Mouse (Mus musculus) C2C12 (cell line): ENCODE measurements at regions not wholly inside any gene's neighbourhood (a gene's known extent, or its start where the extent isn't known, plus 50 kb on each side); places are given as distances from the start of the nearest gene placed in this dataset.

Experiments
- CTCF ChIP-seq: IDR thresholded peaks from one replicate; pipeline ENCODE4 v1.5.1; 2011; ENCODE audit not compliant: control insufficient read depth, insufficient read depth, insufficient read length
- MYOG ChIP-seq: IDR thresholded peaks from one replicate; pipeline ENCODE4 v1.6.1; 2011; ENCODE audit not compliant: control insufficient read depth, insufficient read length; ENCODE audit errors: extremely low read depth
- USF1 ChIP-seq: IDR thresholded peaks from one replicate; pipeline ENCODE4 v1.6.1; 2011; ENCODE audit warnings: low read depth, mild to moderate bottlenecking, control low read depth, moderate library complexity

DNA sequence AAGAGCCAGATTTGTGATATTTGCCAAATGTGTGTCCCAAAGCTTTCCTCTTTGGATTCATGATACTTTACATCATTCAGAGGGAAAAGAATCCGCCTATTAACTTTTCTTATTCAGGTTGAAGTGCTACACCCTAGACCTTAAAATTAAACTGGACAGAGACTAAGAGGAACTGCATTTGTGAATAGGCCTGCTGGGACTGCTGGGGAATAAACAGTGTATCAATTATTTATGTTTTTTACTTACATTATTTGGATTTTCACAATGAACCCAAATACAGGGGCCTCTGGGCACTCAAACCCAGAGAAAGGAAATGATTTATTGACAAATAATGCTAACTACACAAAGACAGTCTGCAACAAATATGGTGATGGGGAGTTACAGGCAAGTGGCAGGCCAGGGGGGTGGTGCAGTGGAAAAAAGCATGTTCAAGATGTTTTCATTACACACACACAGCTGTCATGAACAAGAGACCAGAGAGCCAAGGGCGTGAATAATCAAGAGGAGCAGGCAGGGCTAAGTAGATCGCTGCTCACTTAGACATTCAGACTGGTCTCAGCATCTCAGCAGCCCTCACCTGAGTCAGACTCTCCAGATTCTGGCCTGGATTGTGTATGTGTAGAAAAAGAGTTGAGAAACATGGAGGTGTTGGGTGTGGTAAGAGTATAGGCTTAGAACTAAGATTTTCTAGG is 290.3 kb upstream of the Tenm4 start:
- TF ChIP-seq MYOG (no peak), CTCF (no peak), USF1 (no peak)
